Mouse (Mus musculus): ENCODE results near the gene Mfsd4b2.

GRCm38 (mm10) chr10:39961906-39962305 lies 35.2 kb upstream of the Mfsd4b2 start:
- no peak for TF ChIP-seq POLR2A (IDR thresholded peaks at IDR 0.05; ENCODE audit: borderline replicate concordance, extremely low read depth, low read depth, low read length)
- no peak for TF ChIP-seq CTCF (IDR thresholded peaks at IDR 0.05; ENCODE audit: insufficient read depth, low read length)

Data from lung, adult 2 months (tissue).